Mouse (Mus musculus): ENCODE results near the gene Klk1b11. TPM values are rescaled to one million over a fixed set of nuclear protein-coding genes. Genes with fewer than 3 reads are reported as not detected.
"Not testable (repeated sequence)": the region's sequence is repeated elsewhere in the genome, so short reads cannot be mapped to it uniquely, and the experiment has no call there.

The Klk1b11 gene
- not detected in 2 replicates for polyA plus RNA-seq (2014; fragmentation: Nextera tagmentation; extraction: Ambion mirVana)

- H3K9ac ChIP-seq (ENCODE audit: low read length); H3K27ac ChIP-seq (ENCODE audit: low read depth); H3K4me3 ChIP-seq (ENCODE audit: low read depth, low read length); H3K4me2 ChIP-seq (ENCODE audit: low read length); H3K27me3 ChIP-seq (replicated peaks; ENCODE audit: control insufficient read depth, insufficient read depth, low read length); H3K4me1 ChIP-seq (replicated peaks; ENCODE audit: control insufficient read depth, insufficient read depth, low read length); H3K36me3 ChIP-seq (ENCODE audit: control insufficient read depth, insufficient read depth, low read length); DNase-seq (ENCODE audit: low spot score); ATAC-seq (replicated peaks; ENCODE audit: low FRiP score, low TSS enrichment, low read depth); H3K9me3 ChIP-seq (ENCODE audit: control insufficient read depth, low read length): not testable (repeated sequence)
- WGBS = 72% methylated on average over 4 of the region's 4 CpGs
These were observed at the start of gene Klk1b11 for GRCm38 (mm10) chr7:43995577-43995976. Klk1b11 (plus strand) TSS chr7:43995877.

DNA sequence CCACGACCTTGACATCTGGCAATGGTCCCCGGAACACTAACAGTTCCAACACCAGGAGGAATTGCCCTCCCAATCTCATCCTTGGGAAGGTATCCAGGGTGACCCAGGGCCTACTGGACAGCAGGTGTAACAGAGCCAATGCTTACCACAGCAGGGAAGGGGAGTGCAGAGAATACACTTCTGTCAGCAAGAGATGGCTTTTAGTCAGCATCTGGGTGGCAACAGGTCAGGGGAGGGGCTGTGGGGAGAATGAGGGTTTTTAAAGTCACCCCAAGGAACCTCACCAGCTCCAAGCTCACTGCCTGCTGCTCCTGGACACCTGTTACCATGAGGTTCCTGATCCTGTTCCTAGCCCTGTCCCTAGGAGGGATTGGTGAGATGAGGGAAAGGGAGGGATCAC is 45.3 kb upstream of the Klk1b11 start, which contains the start of gene Klk1b8:
Klk1b8 (plus strand) TSS at position 301 of the 400 bp plus-strand sequence.
- ATAC-seq (replicated peaks; ENCODE audit: low FRiP score, low TSS enrichment, low read depth) (no peak), DNase-seq (ENCODE audit: low spot score) (no peak)
- Histone ChIP-seq H3K4me1 (replicated peaks; ENCODE audit: control insufficient read depth, insufficient read depth, low read length) (no peaks in the 10 kb centered on the region), H3K27ac (ENCODE audit: low read depth) (no peak within 1 kb of the TSS), H3K4me3 (ENCODE audit: low read depth, low read length) (no peak within 1 kb of the TSS), H3K27me3 (replicated peaks; ENCODE audit: control insufficient read depth, insufficient read depth, low read length) (no peaks in the 10 kb centered on the region), H3K9ac (ENCODE audit: low read length) (no peak within 1 kb of the TSS), H3K9me3 (ENCODE audit: control insufficient read depth, low read length) (no peaks in the 10 kb centered on the region), H3K4me2 (ENCODE audit: low read length) (no peak within 1 kb of the TSS), H3K36me3 (ENCODE audit: control insufficient read depth, insufficient read depth, low read length) (no peaks in the 10 kb centered on the region)
- 79% methylated on average over 2 of the region's 2 CpGs for WGBS

- 60% methylated on average over 4 of the region's 4 CpGs for WGBS
- Histone ChIP-seq H3K36me3 (ENCODE audit: control insufficient read depth, insufficient read depth, low read length) (no peaks in the 10 kb centered on the region), H3K4me2 (ENCODE audit: low read length) (no peak overlapping the region), H3K27ac (ENCODE audit: low read depth) (no peak overlapping the region), H3K4me1 (replicated peaks; ENCODE audit: control insufficient read depth, insufficient read depth, low read length) (no peaks in the 10 kb centered on the region), H3K9ac (ENCODE audit: low read length) (no peak overlapping the region), H3K9me3 (ENCODE audit: control insufficient read depth, low read length) (no peaks in the 10 kb centered on the region), H3K4me3 (ENCODE audit: low read depth, low read length) (no peak overlapping the region), H3K27me3 (replicated peaks; ENCODE audit: control insufficient read depth, insufficient read depth, low read length) (no peaks in the 10 kb centered on the region)
- no peak for ATAC-seq (replicated peaks; ENCODE audit: low FRiP score, low TSS enrichment, low read depth)
- no peak for DNase-seq (ENCODE audit: low spot score)
These were observed 43.0 kb upstream of the Klk1b11 start for GRCm38 (mm10) chr7:43952703-43953102.

GRCm38 (mm10) chr7:43966451-43966850 is 29.2 kb upstream of the Klk1b11 start, which contains the start of gene Klk1b1:
Klk1b1 (plus strand) TSS chr7:43966751.
- Histone ChIP-seq H3K9me3 (ENCODE audit: control insufficient read depth, low read length) (no peaks in the 10 kb centered on the region), H3K4me3 (ENCODE audit: low read depth, low read length) (no peak within 1 kb of the TSS), H3K4me1 (replicated peaks; ENCODE audit: control insufficient read depth, insufficient read depth, low read length) (no peaks in the 10 kb centered on the region), H3K9ac (ENCODE audit: low read length) (no peak within 1 kb of the TSS), H3K36me3 (ENCODE audit: control insufficient read depth, insufficient read depth, low read length) (no peaks in the 10 kb centered on the region), H3K27ac (ENCODE audit: low read depth) (no peak within 1 kb of the TSS), H3K27me3 (replicated peaks; ENCODE audit: control insufficient read depth, insufficient read depth, low read length) (no peaks in the 10 kb centered on the region), H3K4me2 (ENCODE audit: low read length) (no peak within 1 kb of the TSS)
- 71% methylated on average over 3 of the region's 3 CpGs for whole genome bisulfite sequencing
- no peak for ATAC-seq (replicated peaks; ENCODE audit: low FRiP score, low TSS enrichment, low read depth)
- no peak for DNase-seq (ENCODE audit: low spot score)

DNA sequence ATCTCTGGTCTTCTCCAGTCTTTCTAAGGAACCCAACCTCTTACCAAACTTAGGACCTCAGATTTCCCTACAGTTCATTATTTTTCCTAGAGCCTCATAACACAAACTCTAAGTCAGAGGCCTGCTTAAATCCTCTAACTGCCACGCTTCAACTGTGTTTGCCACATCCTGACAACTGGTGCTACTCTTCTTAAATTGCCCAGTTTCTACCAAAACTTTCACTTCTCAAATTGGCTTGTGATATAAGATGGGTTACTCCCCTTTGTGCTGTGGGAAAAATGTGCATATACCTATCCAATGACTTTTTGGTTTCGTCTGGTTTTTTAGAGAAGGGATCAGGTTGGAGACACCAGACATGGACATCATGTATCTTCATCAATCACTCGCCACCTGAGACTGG is 28.6 kb upstream of the Klk1b11 start:
- Histone ChIP-seq H3K4me1 (replicated peaks; ENCODE audit: control insufficient read depth, insufficient read depth, low read length) (no peaks in the 10 kb centered on the region), H3K36me3 (ENCODE audit: control insufficient read depth, insufficient read depth, low read length) (no peaks in the 10 kb centered on the region)

GRCm38 (mm10) chr7:43967612-43968011 is 28.1 kb upstream of the Klk1b11 start:
- 78% methylated on average over 2 of the region's 2 CpGs for WGBS

More for the DNA sequence above, 28.6 kb upstream of the Klk1b11 start:
- WGBS = 79% methylated on average over 3 of the region's 3 CpGs
- Histone ChIP-seq H3K4me3 (ENCODE audit: low read depth, low read length) (no peak overlapping the region), H3K9me3 (ENCODE audit: control insufficient read depth, low read length) (no peaks in the 10 kb centered on the region), H3K9ac (ENCODE audit: low read length) (no peak overlapping the region), H3K27ac (ENCODE audit: low read depth) (no peak overlapping the region), H3K4me2 (ENCODE audit: low read length) (no peak overlapping the region), H3K27me3 (replicated peaks; ENCODE audit: control insufficient read depth, insufficient read depth, low read length) (no peaks in the 10 kb centered on the region)
- DNase-seq (ENCODE audit: low spot score) = no peak
- ATAC-seq (replicated peaks; ENCODE audit: low FRiP score, low TSS enrichment, low read depth) = no peak

GRCm38 (mm10) chr7:43975761-43976160 is 19.9 kb upstream of the Klk1b11 start, which contains the start of gene Klk1b9:
Klk1b9 (plus strand) TSS chr7:43976061.
- DNase-seq (ENCODE audit: low spot score); H3K27ac ChIP-seq (ENCODE audit: low read depth); H3K27me3 ChIP-seq (replicated peaks; ENCODE audit: control insufficient read depth, insufficient read depth, low read length); H3K9me3 ChIP-seq (ENCODE audit: control insufficient read depth, low read length); H3K9ac ChIP-seq (ENCODE audit: low read length); H3K4me3 ChIP-seq (ENCODE audit: low read depth, low read length); H3K4me1 ChIP-seq (replicated peaks; ENCODE audit: control insufficient read depth, insufficient read depth, low read length); H3K4me2 ChIP-seq (ENCODE audit: low read length); ATAC-seq (replicated peaks; ENCODE audit: low FRiP score, low TSS enrichment, low read depth); H3K36me3 ChIP-seq (ENCODE audit: control insufficient read depth, insufficient read depth, low read length): not testable (repeated sequence)
- 81% methylated on average over 1 of the region's 1 CpGs for WGBS

More at GRCm38 (mm10) chr7:43967612-43968011, 28.1 kb upstream of the Klk1b11 start:
- Histone ChIP-seq H3K4me1 (replicated peaks; ENCODE audit: control insufficient read depth, insufficient read depth, low read length) (no peaks in the 10 kb centered on the region), H3K36me3 (ENCODE audit: control insufficient read depth, insufficient read depth, low read length) (no peaks in the 10 kb centered on the region), H3K27ac (ENCODE audit: low read depth) (no peak overlapping the region), H3K4me3 (ENCODE audit: low read depth, low read length) (no peak overlapping the region), H3K27me3 (replicated peaks; ENCODE audit: control insufficient read depth, insufficient read depth, low read length) (no peaks in the 10 kb centered on the region), H3K4me2 (ENCODE audit: low read length) (no peak overlapping the region), H3K9ac (ENCODE audit: low read length) (no peak overlapping the region), H3K9me3 (ENCODE audit: control insufficient read depth, low read length) (no peaks in the 10 kb centered on the region)
- ATAC-seq (replicated peaks; ENCODE audit: low FRiP score, low TSS enrichment, low read depth) (no peak), DNase-seq (ENCODE audit: low spot score) (no peak)

DNA sequence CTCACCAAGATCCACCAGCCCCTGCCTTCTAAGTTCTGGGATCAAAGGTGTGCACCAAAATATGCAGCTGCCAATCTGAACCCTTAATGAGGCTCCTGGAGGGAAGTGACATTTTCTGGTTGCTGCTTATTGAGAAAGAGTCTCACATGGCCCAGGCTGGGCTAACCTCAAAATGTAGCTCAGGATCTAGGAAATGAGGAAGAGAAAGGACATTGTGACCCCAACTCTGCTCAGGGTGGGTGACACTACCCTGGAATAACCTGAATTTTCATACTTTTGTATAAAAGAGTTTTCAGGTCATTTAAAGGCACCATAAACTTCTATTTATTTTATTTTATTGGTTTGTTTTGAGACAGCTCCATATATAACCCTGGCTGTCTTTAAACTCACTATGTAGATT is 10.0 kb upstream of the Klk1b11 start:
- no peaks in the 10 kb centered on the region for H3K9me3 ChIP-seq (ENCODE audit: control insufficient read depth, low read length)
- H3K4me1 ChIP-seq (replicated peaks; ENCODE audit: control insufficient read depth, insufficient read depth, low read length) = no peaks in the 10 kb centered on the region
- no peaks in the 10 kb centered on the region for H3K36me3 ChIP-seq (ENCODE audit: control insufficient read depth, insufficient read depth, low read length)
- ATAC-seq (replicated peaks; ENCODE audit: low FRiP score, low TSS enrichment, low read depth) = no peak
- H3K4me3 ChIP-seq (ENCODE audit: low read depth, low read length) = no peak overlapping the region
- DNase-seq (ENCODE audit: low spot score) = no peak
- H3K27me3 ChIP-seq (replicated peaks; ENCODE audit: control insufficient read depth, insufficient read depth, low read length) = no peaks in the 10 kb centered on the region
- no peak overlapping the region for H3K27ac ChIP-seq (ENCODE audit: low read depth)
- no peak overlapping the region for H3K4me2 ChIP-seq (ENCODE audit: low read length)
- no peak overlapping the region for H3K9ac ChIP-seq (ENCODE audit: low read length)

GRCm38 (mm10) chr7:43994821-43995220 is 856 bp upstream of the Klk1b11 start:
- not testable (repeated sequence) for H3K36me3 ChIP-seq (ENCODE audit: control insufficient read depth, insufficient read depth, low read length); H3K4me1 ChIP-seq (replicated peaks; ENCODE audit: control insufficient read depth, insufficient read depth, low read length); H3K4me3 ChIP-seq (ENCODE audit: low read depth, low read length); H3K9ac ChIP-seq (ENCODE audit: low read length); H3K27me3 ChIP-seq (replicated peaks; ENCODE audit: control insufficient read depth, insufficient read depth, low read length); ATAC-seq (replicated peaks; ENCODE audit: low FRiP score, low TSS enrichment, low read depth); H3K9me3 ChIP-seq (ENCODE audit: control insufficient read depth, low read length); H3K27ac ChIP-seq (ENCODE audit: low read depth); H3K4me2 ChIP-seq (ENCODE audit: low read length); DNase-seq (ENCODE audit: low spot score)
- 86% methylated on average over 1 of the region's 1 CpGs for WGBS

Data from intestine, embryonic 14.5 days (tissue).